Mouse (Mus musculus) embryonic stem cell, embryonic (primary cell): ENCODE data around the gene Hbb-bs.
"Not testable (repeated sequence)": the region's sequence is repeated elsewhere in the genome, so short reads cannot be mapped to it uniquely, and the experiment has no call there.

Experiments
- CTCF ChIA-PET, 4 experiments: fragments of 300-600 bp in 2 of 4; fragments of 350-600 bp in 2 of 4; sonication (Branson Sonifier 250); formaldehyde crosslinking; loops; one replicate each; lab custom pipeline; 2022; ENCODE audit warnings: inconsistent platforms in 2 of 4; lab: Charles Lee
- POLR2A ChIA-PET, 4 experiments: fragments of 300-600 bp in 2 of 4; fragments of 350-600 bp in 2 of 4; sonication (Branson Sonifier 250); formaldehyde crosslinking; loops; one replicate each; lab custom pipeline; 2022; ENCODE audit warnings: antibody characterized with exemption in 4 of 4, inconsistent platforms in 1 of 4; lab: Charles Lee

Hbb-bs gene

DNA sequence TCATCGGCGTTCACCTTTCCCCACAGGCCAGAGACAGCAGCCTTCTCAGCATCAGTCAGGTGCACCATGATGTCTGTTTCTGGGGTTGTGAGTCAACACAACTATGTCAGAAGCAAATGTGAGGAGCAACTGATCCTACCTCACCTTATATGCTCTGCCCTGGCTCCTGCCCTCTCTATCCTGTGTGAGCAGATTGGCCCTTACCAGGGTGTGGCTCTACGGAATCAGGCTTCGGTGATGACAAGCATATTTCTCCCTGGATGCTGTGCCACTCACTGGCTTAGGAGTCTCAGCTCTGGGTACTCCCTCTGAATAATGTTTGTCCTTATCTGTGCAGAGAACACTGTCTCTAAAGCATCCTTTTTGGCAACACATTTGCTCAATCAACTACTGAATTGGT is at the start of gene Hbb-bs:
Hbb-bs (minus strand) TSS at position 289 of the 400 bp plus-strand sequence.
- ChIA-PET CTCF (no interaction called here), POLR2A (no interaction called here)

DNA sequence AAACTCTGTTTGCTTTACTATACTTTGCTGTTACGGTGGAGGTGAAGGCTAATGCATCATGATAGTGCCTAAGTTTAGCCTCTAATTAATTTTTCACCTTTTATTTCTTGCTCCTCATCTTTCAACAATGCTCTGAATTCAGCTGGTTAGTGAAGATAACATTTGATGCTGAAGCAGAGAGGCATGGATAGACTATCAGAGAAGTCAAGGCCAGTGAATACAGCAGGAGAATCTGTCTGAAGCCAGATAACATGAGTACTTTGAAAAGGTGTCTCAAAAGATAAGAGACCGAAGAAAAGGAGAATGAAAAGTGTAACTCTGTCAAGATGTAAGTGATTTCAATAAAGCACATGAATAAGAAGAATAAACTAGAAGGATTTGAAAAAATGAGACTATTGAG is 49.2 kb upstream of the Hbb-bs start:
- CTCF ChIA-PET = no interaction called here
- POLR2A ChIA-PET = interaction anchor here in 1 of 4 experiments (0.6 kb wide), 1 partner anchor 1049 kb away, joined by 6 read pairs; no protein-coding TSS in a partner anchor

DNA sequence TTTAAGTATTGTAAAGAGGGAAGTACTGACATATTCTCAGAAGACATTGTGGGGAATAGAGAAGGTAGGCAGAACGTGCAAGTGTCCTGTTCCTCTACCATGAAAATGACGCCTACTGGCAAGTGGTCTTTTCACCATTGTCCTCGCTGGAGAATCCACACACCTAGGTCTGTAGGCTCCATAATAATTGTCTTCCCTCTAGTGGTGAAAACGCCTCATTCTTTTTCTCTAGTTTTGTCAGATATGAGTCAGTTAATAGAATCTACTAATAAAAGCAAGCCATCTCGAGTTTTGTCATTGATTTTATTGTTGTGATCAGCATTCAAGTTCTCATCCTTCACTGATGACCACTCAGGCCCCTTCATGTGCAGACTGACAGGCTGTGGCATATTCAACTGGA is 46.6 kb upstream of the Hbb-bs start:
- CTCF ChIA-PET = no interaction called here
- POLR2A ChIA-PET = no interaction called here

GRCm38 (mm10) chr7:103873064-103873463 is 45.2 kb upstream of the Hbb-bs start:
- POLR2A ChIA-PET = no interaction called here

DNA sequence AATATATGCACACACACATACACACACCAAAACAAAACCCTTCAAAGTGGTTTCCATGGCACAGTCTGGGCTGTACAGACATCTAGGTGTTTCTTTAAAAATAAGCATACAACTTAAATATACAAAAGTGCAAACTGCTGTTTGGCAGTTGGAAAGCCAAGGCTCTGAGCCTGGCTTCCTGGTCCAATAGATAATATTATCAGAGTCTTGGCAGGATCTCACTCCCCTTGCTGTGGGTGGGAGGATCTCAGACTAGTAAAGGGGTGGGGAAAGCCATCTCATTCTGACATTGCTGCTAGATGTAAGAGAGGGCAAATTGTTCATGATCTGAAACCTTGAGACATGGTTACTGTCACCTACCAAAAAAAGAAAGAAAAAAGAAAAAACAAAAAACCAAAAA is 42.8 kb upstream of the Hbb-bs start:
- POLR2A ChIA-PET = no interaction called here
- CTCF ChIA-PET = no interaction called here

More at GRCm38 (mm10) chr7:103873064-103873463, 45.2 kb upstream of the Hbb-bs start:
- CTCF ChIA-PET = no interaction called here

DNA sequence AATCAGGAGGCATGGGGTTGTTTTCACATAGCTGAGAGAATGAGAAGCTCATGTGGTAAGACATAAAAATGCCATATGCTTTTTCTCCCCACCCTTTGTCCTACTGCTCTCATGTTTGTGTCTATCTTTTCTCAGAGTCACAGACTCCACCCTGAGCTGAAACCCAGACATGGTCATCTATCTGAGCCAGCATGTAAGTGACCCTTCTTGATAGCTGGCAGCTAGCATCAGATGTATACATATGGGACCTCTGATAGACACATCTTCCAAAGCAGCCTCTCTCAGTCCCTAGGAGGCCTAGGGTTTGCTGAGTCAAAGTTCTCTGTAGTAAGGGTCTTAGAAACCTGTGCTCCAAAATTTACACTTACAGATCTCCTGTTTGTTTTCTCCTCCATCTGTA is 37.8 kb upstream of the Hbb-bs start:
- POLR2A ChIA-PET = no interaction called here
- CTCF ChIA-PET = interaction anchor here in 1 of 4 experiments (1.1 kb wide), 1 partner anchor 59 kb away, joined by 3 read pairs; no protein-coding TSS in a partner anchor

DNA sequence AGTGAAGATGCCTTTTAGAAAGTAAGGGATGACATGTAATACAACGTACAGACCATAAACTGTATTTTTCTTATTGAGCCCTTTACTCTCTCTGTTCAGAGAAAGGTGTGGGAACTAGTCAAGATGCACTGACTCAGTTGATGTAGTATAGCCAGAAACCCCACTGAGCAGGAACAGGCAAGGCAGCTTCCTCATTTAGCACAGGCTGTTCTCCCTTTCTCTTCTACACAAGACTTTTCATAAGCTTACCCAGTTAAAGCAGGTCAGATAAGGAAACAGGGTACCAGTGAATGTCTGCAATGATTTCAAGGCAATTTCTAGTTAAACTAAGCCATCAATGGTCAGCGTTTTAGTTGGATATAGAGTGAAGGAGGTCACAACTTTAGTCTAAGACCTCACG is 33.6 kb upstream of the Hbb-bs start:
- POLR2A ChIA-PET = no interaction called here
- CTCF ChIA-PET = no interaction called here

DNA sequence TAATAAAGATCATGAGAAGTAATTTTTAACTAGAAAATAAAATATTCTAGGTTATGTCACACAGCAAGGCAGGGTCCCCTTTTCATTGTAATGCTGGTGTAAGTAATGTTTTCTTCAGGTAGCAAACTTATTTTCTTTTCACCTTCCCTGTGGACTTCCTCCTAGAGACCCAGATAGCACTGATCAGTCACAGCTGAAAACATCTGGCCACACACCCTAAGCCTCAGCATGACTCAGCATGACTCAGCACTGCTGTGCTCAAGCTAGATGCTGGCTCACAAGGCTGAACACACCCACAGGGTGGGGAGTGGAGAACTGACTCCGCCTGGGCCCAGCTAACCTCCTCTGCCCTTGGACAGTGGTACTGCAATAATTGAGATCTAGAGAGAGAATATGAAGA is 33.0 kb upstream of the Hbb-bs start:
- ChIA-PET CTCF (interaction anchor here in 1 of 4 experiments (0.6 kb wide), 1 partner anchor 54 kb away, joined by 3 read pairs; no protein-coding TSS in a partner anchor), POLR2A (no interaction called here)

DNA sequence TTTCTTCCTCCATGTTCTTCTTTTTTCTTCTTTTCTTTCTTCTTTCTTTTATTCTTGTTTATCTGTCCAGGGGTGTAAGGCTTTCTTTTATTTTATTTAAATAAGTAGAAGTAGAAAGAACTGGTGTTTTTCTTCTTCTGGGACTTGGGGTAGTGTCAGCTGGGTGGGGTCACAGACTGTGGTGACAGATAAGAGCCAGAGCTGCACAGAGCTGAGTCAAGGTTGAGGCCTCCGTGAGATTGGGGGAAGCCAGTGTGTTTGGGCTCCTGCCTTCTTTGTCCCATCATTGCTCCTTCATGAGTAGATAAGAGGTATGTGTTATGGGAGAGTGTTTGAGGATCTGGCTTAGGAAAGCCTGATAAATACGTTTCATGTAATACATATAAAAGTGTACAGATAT is 31.2 kb upstream of the Hbb-bs start:
- ChIA-PET CTCF (no interaction called here), POLR2A (no interaction called here)

- CTCF ChIA-PET = no interaction called here
- POLR2A ChIA-PET = no interaction called here
These were observed 26.8 kb upstream of the Hbb-bs start for GRCm38 (mm10) chr7:103854669-103855068.

DNA sequence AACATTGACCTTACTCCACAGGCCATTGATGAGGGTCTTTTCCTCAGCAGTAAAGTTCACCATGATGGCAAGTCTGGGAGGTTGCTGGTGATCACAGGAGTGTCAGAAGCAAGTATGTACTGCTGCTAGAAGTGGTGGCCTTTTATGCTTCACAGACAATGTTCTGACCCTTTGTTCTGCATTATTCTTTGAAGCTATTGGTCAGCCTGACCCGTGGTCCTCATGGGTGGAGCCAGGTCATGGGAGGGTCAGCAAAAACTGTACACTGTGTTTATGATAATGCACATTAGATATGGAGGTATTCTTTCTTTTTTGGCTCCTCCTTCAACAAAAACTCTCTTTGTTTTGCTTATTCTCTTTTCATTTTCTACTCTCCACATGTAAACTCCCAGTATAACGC is 25.2 kb upstream of the Hbb-bs start, which contains the start of gene Hbb-y:
Hbb-y (minus strand) TSS at position 127 of the 400 bp plus-strand sequence.
- POLR2A ChIA-PET = no interaction called here
- CTCF ChIA-PET = no interaction called here

DNA sequence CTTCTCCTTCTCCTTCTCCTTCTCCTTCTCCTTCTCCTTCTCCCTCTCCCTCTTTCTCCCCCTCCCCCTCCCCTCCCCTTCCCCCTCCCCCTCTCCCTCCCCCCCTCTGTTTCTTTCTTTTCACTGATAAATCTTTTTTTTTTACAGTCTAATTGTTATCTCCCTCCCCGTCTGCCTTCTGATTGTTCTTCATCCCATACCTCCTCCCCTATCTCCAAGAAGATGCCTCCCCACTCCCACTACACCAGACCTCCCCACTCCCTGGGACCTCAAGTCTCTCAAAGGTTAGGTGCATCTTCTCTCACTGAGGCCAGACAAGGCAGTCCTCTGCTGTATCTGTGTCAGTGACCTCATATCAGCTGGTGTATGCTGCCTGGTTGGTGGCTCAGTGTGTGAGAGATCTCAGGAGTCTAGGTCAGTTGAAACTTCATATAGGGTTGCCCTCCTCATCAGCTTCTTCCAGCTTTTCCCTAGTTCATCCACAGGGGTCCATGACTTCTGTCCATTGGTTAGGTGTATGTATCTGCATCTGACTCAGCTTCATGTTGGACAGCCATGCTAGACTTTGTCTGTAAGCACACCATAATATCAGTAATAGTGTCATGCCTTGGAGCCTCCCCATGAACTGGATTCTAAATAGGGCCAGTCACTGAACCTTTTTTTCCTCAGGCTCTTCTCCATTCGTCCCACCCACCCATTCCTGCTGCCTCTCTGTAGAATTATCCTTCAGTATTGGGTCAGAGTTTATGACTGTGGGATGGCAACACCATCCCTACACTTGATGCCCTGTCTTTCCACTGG is 16.8 kb upstream of the Hbb-bs start:
- ChIA-PET POLR2A (no interaction called here), CTCF (no interaction called here)

DNA sequence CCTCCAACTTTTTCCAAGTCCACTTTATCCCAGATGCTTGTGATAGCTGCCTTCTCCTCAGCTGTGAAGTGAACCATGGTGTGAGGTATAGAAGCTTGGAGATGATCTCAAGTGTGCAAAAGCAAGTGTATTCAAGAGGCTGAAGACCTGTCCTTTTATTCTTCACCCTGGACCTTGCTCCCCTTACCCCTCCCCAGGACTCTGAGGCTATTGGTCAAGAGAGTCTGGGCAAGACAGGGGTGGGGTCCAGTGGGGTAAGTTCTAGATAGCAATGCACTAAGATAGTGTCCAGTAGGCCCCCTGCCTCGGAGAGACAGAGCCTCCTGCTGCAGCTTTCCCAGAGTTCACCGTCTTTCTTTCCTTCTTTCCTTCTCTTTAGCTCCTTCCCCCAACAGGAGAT is 15.1 kb upstream of the Hbb-bs start, which contains the start of gene Hbb-bh1:
Hbb-bh1 (minus strand) TSS at position 131 of the 400 bp plus-strand sequence.
- CTCF ChIA-PET = no interaction called here

DNA sequence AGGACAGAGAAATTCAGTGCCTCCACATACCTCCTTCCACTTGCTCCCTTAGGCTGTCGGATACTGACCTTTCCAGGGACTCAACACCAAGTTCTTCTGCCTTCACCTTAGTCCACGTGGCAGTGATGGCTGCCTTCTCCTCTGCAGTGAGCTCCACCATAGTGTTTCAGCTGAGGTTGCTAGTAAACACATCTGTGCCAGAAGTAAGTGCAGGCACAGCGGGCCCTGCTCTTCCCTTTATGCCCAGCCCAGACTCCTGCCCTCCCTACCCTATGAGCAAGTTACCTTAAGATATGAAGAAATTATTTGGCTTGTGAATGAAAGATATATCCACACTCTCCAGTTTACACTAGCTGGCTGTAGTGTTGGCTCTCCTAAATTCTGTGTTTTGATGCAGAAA is 12.4 kb upstream of the Hbb-bs start, which contains the start of gene Hbb-bh2:
Hbb-bh2 (minus strand) TSS at position 253 of the 400 bp plus-strand sequence.
- ChIA-PET CTCF (interaction anchor here in 1 of 4 experiments (1.0 kb wide), 1 partner anchor 33 kb away, joined by 4 read pairs; no protein-coding TSS in a partner anchor), POLR2A (no interaction called here)

More for the DNA sequence above, 15.1 kb upstream of the Hbb-bs start, which contains the start of gene Hbb-bh1:
- POLR2A ChIA-PET = no interaction called here

- CTCF ChIA-PET, POLR2A ChIA-PET: not testable (repeated sequence)
These were observed 757 bp downstream of the Hbb-bs start for GRCm38 (mm10) chr7:103827139-103827538.

DNA sequence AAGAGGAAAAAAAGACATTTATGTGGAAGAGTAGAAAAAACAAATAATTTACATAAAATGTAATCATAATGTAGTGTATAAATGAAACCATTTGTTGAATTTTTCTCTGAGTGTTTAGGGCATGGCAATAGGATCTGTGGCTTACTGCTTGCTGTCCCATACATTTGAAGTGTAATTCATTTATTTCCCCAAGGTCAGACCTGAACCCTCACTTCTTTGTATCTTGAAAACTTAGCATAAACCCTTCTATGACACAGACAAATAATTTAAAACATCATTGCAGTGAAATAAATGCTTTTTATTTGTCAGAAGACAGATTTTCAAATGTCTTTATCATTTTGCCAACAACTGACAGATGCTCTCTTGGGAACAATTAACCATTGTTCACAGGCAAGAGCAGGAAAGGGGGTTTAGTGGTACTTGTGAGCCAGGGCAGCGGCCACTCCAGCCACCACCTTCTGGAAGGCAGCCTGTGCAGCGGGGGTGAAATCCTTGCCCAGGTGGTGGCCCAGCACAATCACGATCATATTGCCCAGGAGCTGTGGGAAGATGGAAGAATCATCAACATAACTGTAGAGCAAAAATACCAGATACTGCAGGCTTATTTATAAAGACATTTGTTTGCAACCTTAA is 1.5 kb downstream of the Hbb-bs start:
- ChIA-PET CTCF (no interaction called here), POLR2A (no interaction called here)

DNA sequence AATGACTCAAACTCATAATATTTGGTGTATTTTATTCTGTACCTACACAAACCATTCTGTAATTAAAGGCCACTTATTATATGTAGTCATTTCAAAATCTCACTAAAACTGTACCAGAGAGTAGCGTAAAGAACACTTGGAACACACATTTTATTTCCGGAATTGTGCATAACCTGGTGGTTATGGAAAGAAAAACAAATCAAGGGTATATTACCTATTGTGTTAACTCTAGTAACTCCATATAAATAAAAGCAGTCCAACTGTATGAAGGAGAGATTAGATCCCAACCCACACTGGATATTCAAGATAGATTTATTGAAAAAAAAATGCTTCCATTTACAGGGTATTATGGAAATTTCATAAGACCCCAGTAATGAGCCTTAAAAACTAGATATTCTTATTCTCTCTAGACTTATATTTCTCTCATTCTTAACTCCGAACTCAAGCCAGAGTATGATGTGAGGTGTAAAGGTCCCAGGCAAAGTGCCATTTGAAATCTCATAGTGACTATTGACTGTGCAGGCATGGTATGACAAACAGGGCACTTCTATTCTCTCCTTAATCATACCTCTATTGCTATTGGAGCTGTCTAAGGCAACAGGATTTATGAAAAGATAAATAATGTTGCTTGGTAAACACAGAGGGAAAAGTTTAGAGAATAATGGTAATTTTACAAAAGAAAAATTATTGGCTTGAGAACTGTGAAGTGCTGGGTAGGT is 2.2 kb downstream of the Hbb-bs start:
- CTCF ChIA-PET = no interaction called here
- POLR2A ChIA-PET = no interaction called here

- CTCF ChIA-PET = no interaction called here
These were observed 3.3 kb downstream of the Hbb-bs start for GRCm38 (mm10) chr7:103824597-103824996.

GRCm38 (mm10) chr7:103815085-103815484 is 12.8 kb downstream of the Hbb-bs start:
- CTCF ChIA-PET, POLR2A ChIA-PET: not testable (repeated sequence)

More at GRCm38 (mm10) chr7:103824597-103824996, 3.3 kb downstream of the Hbb-bs start:
- POLR2A ChIA-PET = no interaction called here

DNA sequence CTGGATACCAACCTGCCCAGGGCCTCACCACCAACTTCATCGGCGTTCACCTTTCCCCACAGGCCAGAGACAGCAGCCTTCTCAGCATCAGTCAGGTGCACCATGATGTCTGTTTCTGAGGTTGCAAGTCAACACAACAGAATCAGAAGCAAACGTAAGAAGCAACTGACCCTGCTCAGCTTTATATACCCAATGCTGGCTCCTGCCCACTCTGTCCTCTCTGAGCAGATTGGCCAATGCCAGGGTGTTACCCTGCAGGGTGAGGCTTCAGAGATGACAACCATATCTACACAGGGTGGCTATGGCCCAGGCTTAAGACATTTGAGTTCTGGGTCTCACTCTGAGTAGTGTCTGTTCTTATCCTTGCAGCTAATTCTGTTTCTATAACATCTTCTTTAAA is 14.1 kb downstream of the Hbb-bs start, which contains the start of gene Hbb-bt:
Hbb-bt (minus strand) TSS at position 231 of the 400 bp plus-strand sequence.
- CTCF ChIA-PET = no interaction called here
- POLR2A ChIA-PET = no interaction called here
